Mouse (Mus musculus): ENCODE results near the gene Reps1. TPM values are rescaled to one million over a fixed set of nuclear protein-coding genes. Genes with fewer than 3 reads are reported as not detected.

Gene Reps1
- polyA plus RNA-seq, 1 experiment from 2014 or later: 8.3 TPM

DNA sequence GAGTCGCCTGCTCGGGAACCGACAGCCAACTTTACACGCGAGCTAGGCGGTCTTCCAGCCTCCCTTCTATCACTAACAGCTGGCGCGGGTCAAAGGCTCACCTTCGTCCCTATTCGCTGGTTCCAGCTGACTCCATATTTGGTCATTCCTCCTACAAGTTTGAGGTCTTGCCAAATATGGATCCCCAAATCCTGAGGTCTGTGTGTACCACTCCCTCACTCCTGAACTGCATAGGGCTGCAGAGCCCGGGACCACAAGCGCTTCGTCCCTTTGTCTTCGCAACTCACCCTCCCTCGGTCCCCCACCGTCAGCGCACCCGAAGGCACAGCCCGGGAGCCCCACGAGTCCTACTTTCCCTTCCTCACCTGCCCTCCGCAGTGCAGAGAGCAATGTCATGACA lies 33.3 kb upstream of the Reps1 start:
- peak overlapping the region; percentile 86 for H3K4me3 ChIP-seq (ENCODE audit: low read length)
- peak; percentile 87 for ATAC-seq (replicated peaks; ENCODE audit: extremely low read depth, insufficient read depth, low FRiP score)
- peak overlapping the region; percentile 86 for H3K4me2 ChIP-seq (ENCODE audit: low read depth, low read length)
- peak overlapping the region; percentile 97 for H3K27ac ChIP-seq (ENCODE audit: low read length)
- under 1% methylated on average over 21 of the region's 21 CpGs for WGBS
- peaks cover 5% of the 10 kb centered on the region for H3K36me3 ChIP-seq (ENCODE audit: control insufficient read depth, insufficient read depth)
- H3K9me3 ChIP-seq (replicated peaks; ENCODE audit: control insufficient read depth, low read length): no peaks in the 10 kb centered on the region
- H3K9ac ChIP-seq (ENCODE audit: low read length): peak overlapping the region; percentile 94
- no peaks in the 10 kb centered on the region for H3K27me3 ChIP-seq (ENCODE audit: control insufficient read depth, insufficient read depth, low read length)
- H3K4me1 ChIP-seq (ENCODE audit: control insufficient read depth, insufficient read depth, low read length): peaks cover 9% of the 10 kb centered on the region

DNA sequence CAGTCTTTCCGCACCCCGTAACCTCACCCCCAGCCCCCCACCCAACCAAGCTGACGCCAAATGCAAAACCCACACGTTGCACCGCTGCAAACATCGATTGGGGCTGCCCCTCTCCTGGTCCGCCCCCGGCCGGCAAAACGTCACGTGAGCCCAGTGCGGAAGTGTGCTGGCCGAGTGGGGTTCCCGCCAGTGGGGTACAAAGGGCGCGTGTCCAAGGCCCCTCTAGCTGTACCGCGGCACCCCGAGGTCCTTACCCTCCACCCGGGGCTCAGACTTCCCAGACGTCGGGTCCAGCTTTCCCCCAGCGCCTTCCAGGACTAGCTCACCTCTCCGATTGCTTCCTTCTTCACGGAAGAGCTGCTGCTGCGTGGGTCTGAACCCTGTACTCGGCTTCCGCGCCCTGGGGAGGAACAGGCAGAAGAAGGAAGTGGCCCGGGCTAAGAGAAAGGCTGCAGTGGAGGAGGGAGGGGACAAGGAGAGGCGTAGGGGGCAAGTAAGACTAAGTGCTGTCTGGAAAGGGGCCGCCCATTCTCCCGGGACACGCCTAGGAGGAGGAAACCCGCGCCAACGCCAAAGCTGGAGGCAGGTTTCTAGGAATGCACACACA lies 32.8 kb upstream of the Reps1 start, which contains the start of gene Abracl:
Gene Abracl (minus strand): TSS at position 548 of the 607 bp plus-strand sequence.
- Histone ChIP-seq H3K9ac (ENCODE audit: low read length) (peak within 1 kb of the TSS; percentile 94), H3K36me3 (ENCODE audit: control insufficient read depth, insufficient read depth) (peaks cover 2% of the 10 kb centered on the region; the same call in 1 of the 2 replicates), H3K9me3 (replicated peaks; ENCODE audit: control insufficient read depth, low read length) (no peaks in the 10 kb centered on the region), H3K27me3 (ENCODE audit: control insufficient read depth, insufficient read depth, low read length) (no peaks in the 10 kb centered on the region), H3K27ac (ENCODE audit: low read length) (peak within 1 kb of the TSS; percentile 97), H3K4me2 (ENCODE audit: low read depth, low read length) (peak within 1 kb of the TSS; percentile 86), H3K4me1 (ENCODE audit: control insufficient read depth, insufficient read depth, low read length) (peaks cover 9% of the 10 kb centered on the region), H3K4me3 (ENCODE audit: low read length) (peak within 1 kb of the TSS; percentile 86)
- WGBS: under 1% methylated on average over 37 of the region's 37 CpGs
- peak; percentile 90 for ATAC-seq (replicated peaks; ENCODE audit: extremely low read depth, insufficient read depth, low FRiP score)

DNA sequence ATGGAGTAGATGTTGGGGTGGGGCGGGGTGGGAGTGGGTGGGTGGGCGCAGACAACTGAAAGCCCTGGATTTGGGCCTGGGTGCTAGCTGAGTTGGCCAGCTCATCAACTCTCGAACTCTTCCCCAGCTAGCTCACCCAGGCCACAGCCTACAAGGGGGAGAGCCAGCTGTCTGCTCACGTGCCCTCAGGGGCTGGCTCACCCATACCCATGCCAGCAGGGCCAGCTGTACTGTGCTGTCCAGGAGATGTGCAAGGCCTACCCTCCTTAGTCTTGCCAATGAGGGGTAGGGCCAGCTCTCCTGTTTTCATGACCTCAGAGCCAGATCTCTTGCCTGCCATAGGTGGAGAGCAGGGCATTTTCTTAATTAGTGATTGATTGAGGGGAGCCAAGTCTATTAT lies 21.3 kb upstream of the Reps1 start:
- WGBS: 93% methylated on average over 4 of the region's 4 CpGs
- no peaks in the 10 kb centered on the region for H3K36me3 ChIP-seq (ENCODE audit: control insufficient read depth, insufficient read depth)
- H3K27me3 ChIP-seq (ENCODE audit: control insufficient read depth, insufficient read depth, low read length): no peaks in the 10 kb centered on the region
- H3K4me1 ChIP-seq (ENCODE audit: control insufficient read depth, insufficient read depth, low read length): no peaks in the 10 kb centered on the region
- ATAC-seq (replicated peaks; ENCODE audit: extremely low read depth, insufficient read depth, low FRiP score): no peak
- H3K27ac ChIP-seq (ENCODE audit: low read length): no peak overlapping the region
- no peak overlapping the region for H3K4me2 ChIP-seq (ENCODE audit: low read depth, low read length)
- H3K9ac ChIP-seq (ENCODE audit: low read length): no peak overlapping the region
- H3K4me3 ChIP-seq (ENCODE audit: low read length): no peak overlapping the region
- H3K9me3 ChIP-seq (replicated peaks; ENCODE audit: control insufficient read depth, low read length): no peaks in the 10 kb centered on the region

DNA sequence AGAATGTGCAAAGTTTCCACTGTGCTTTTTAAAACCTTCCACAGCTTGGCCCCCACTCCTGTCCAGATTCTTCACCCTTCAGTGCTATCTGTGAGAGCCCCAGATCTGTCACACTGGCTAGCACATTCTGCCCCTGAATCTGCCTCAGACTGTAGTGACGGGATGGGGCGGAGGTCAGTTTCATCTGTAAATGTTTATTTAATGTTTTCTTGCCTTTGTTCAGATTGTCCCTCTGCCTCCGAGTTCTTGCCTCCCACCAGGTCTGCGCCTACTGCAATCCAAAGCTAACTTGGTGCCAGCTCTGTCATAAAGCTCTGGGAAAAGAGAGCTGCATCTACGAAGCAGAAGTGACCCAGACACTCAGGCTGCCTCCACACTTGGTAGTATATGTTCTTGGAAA lies 18.8 kb upstream of the Reps1 start:
- no peak overlapping the region for H3K27ac ChIP-seq (ENCODE audit: low read length)
- H3K36me3 ChIP-seq (ENCODE audit: control insufficient read depth, insufficient read depth): no peaks in the 10 kb centered on the region
- H3K4me2 ChIP-seq (ENCODE audit: low read depth, low read length): no peak overlapping the region
- no peaks in the 10 kb centered on the region for H3K27me3 ChIP-seq (ENCODE audit: control insufficient read depth, insufficient read depth, low read length)
- H3K9ac ChIP-seq (ENCODE audit: low read length): no peak overlapping the region
- no peak for ATAC-seq (replicated peaks; ENCODE audit: extremely low read depth, insufficient read depth, low FRiP score)
- 46% methylated on average over 5 of the region's 5 CpGs for WGBS
- no peaks in the 10 kb centered on the region for H3K9me3 ChIP-seq (replicated peaks; ENCODE audit: control insufficient read depth, low read length)
- no peaks in the 10 kb centered on the region for H3K4me1 ChIP-seq (ENCODE audit: control insufficient read depth, insufficient read depth, low read length)
- no peak overlapping the region for H3K4me3 ChIP-seq (ENCODE audit: low read length)

DNA sequence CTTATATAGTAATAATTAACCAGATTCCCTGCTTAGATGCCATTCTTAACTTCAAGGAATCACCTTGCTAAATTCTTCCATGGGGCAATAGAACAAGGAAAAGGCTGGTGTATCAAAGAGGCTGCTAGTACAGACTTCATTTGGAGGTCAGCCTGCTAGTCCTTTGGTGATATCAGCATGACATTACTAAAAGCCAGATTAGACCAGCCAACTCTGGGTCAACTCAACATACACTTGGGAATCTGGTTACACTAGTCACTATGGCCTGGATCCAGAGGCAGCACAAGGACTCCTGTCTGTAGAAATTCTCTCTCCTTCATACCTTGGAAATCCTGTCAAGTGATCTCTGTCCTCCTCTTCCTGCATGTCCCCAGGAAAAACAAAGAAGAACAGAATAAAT lies 9.3 kb upstream of the Reps1 start:
- H3K9me3 ChIP-seq (replicated peaks; ENCODE audit: control insufficient read depth, low read length): no peaks in the 10 kb centered on the region
- ATAC-seq (replicated peaks; ENCODE audit: extremely low read depth, insufficient read depth, low FRiP score): no peak

DNA sequence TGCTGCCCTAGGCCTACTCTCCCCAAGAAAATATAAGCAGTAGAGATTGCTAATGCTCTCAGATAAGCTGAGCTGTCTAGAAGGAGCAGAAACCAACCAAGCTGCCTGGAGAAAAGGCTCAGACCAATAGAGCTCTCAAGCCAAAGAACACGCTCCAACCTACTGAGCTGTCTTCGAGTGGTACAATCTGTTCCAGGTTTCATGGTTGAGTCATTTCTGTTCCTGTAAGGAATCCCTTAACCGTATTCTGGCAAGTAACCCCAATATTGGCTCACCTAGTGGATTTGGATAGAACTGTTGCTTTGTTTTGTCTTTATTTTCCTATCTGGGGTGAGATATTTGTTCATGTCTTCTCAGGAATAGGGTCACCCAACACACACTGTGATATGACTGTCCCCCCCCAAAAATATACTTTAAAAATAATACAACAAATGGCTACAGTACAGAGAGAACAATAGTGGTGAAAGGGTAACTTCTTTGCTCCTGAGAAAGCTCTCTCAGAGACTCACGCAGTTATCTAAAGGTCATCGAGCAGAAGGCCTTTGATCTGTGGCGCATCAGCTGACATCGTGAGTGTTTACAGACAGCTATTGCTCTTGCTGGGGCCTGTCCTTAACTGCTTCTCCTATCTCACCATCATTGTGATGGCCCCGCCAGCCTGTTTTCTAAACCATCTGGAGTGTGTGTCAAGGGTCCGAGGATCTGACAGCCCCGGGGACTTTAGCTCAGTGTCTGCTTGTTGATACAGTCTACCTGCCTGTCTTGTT lies 8.1 kb upstream of the Reps1 start:
- 51% methylated on average over 10 of the region's 10 CpGs for WGBS
- ATAC-seq (replicated peaks; ENCODE audit: extremely low read depth, insufficient read depth, low FRiP score): no peak

More for the DNA sequence above, 9.3 kb upstream of the Reps1 start:
- Histone ChIP-seq H3K9ac (ENCODE audit: low read length) (no peak overlapping the region), H3K4me1 (ENCODE audit: control insufficient read depth, insufficient read depth, low read length) (0 out of 2 replicates have a peak, but pooled peaks cover 2% of the 10 kb centered on the region), H3K27me3 (ENCODE audit: control insufficient read depth, insufficient read depth, low read length) (no peaks in the 10 kb centered on the region), H3K4me3 (ENCODE audit: low read length) (no peak overlapping the region), H3K4me2 (ENCODE audit: low read depth, low read length) (no peak overlapping the region), H3K27ac (ENCODE audit: low read length) (no peak overlapping the region), H3K36me3 (ENCODE audit: control insufficient read depth, insufficient read depth) (no peaks in the 10 kb centered on the region)

DNA sequence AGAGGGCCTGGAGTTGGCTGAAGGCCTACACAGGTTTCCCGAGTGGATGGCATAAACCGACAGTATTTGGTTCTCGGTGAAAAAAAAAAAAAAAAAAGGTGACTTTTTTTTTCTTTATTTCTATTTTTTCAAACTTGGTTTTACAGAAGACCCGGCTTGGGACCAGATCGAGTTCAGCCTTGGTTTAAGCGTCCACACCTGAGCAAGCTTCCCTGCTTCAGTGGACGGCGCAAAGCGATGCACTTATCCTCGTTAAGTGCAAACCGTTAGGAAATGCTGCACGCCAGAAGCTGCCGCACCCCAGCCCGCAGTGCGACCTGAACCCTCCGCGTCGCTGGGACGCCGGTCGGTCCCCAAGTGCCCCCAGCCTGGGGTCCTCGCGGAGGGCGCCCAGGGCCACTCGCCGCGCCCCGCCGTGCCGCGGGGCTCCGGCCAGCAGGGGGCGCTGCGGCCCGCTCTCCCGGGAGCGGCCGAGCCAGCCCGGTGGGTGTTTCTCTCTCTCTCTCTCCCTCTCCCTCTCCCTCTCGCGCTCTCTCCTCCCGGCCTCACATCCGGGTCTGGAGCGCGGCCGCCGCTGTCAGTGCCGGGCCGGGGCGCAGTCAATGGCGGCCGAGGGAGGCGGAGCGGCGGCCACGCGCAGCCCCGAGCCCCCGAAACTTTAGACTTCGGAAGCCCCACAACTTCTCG lies 509 bp upstream of the Reps1 start:
- Histone ChIP-seq H3K4me2 (ENCODE audit: low read depth, low read length) (peak overlapping the region; percentile 72), H3K27ac (ENCODE audit: low read length) (peak overlapping the region; percentile 91), H3K4me1 (ENCODE audit: control insufficient read depth, insufficient read depth, low read length) (peaks cover 30% of the 10 kb centered on the region), H3K9me3 (replicated peaks; ENCODE audit: control insufficient read depth, low read length) (no peaks in the 10 kb centered on the region), H3K9ac (ENCODE audit: low read length) (peak overlapping the region; percentile 95), H3K36me3 (ENCODE audit: control insufficient read depth, insufficient read depth) (no peaks in the 10 kb centered on the region), H3K27me3 (ENCODE audit: control insufficient read depth, insufficient read depth, low read length) (no peaks in the 10 kb centered on the region), H3K4me3 (ENCODE audit: low read length) (peak overlapping the region; percentile 100)
- 3% methylated on average over 60 of the region's 61 CpGs for WGBS
- ATAC-seq (replicated peaks; ENCODE audit: extremely low read depth, insufficient read depth, low FRiP score): peak; percentile 97

More for the DNA sequence above, 8.1 kb upstream of the Reps1 start:
- Histone ChIP-seq H3K9me3 (replicated peaks; ENCODE audit: control insufficient read depth, low read length) (no peaks in the 10 kb centered on the region), H3K27me3 (ENCODE audit: control insufficient read depth, insufficient read depth, low read length) (no peaks in the 10 kb centered on the region), H3K4me1 (ENCODE audit: control insufficient read depth, insufficient read depth, low read length) (0 out of 2 replicates have a peak, but pooled peaks cover 2% of the 10 kb centered on the region), H3K27ac (ENCODE audit: low read length) (no peak overlapping the region), H3K4me3 (ENCODE audit: low read length) (no peak overlapping the region), H3K9ac (ENCODE audit: low read length) (no peak overlapping the region), H3K36me3 (ENCODE audit: control insufficient read depth, insufficient read depth) (no peaks in the 10 kb centered on the region), H3K4me2 (ENCODE audit: low read depth, low read length) (no peak overlapping the region)

DNA sequence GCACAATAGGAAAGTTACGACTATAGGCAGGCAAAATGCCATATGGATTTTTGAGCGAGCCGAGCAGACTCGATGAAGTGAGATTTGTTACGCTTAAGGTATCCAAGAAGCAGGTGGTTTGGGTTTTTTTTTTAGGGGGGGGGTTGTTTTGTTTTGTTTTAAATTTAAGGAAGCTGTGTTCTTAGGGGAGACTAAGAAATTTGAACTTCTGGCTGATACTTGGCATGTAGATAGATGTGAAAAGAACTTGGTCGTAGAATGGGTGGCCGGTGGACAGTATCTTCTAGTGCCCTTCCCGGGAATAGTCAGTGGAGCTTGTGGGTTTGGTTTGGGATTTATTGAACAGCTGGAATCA lies 707 bp downstream of the Reps1 start:
- Histone ChIP-seq H3K9me3 (replicated peaks; ENCODE audit: control insufficient read depth, low read length) (no peaks in the 10 kb centered on the region), H3K4me2 (ENCODE audit: low read depth, low read length) (peak overlapping the region; percentile 72), H3K27ac (ENCODE audit: low read length) (peak overlapping the region; percentile 91), H3K27me3 (ENCODE audit: control insufficient read depth, insufficient read depth, low read length) (no peaks in the 10 kb centered on the region), H3K9ac (ENCODE audit: low read length) (peak overlapping the region; percentile 95), H3K4me1 (ENCODE audit: control insufficient read depth, insufficient read depth, low read length) (peaks cover 34% of the 10 kb centered on the region), H3K4me3 (ENCODE audit: low read length) (peak overlapping the region; percentile 100), H3K36me3 (ENCODE audit: control insufficient read depth, insufficient read depth) (no peaks in the 10 kb centered on the region)
- WGBS: under 1% methylated on average over 8 of the region's 8 CpGs
- ATAC-seq (replicated peaks; ENCODE audit: extremely low read depth, insufficient read depth, low FRiP score): no peak

Measured in heart, embryonic 16.5 days (tissue).